Mouse (Mus musculus): Measurements from ENCODE around the gene Gm38119.
"Not testable (repeated sequence)": the region's sequence is repeated elsewhere in the genome, so short reads cannot be mapped to it uniquely, and the experiment has no call there.

Gene Gm38119

GRCm38 (mm10) chr3:92738996-92739395 is at the start of gene Gm38119:
Gene Gm38119, minus strand, starts transcription at chr3:92739096.
- DNase-seq (ENCODE audit: low spot score in 2 of 2), result no peak

DNA sequence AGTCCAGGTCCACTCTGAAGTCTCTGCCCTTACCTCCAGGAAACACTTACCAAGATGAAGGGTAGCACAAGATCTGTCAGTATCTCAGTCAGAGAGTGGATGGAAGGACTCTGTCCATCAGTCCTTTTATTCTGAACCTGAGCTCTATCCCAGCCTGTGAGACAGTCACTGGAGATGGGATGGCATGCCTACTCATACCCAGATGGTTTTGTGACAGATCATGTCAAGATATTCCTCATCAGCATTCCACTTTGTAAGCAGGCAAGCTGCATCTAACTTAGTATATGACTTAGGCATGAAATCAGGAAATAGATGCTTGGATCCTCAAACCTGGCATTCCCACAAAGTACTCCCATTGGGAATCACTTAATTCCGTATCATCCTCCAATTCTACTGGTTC is 39.9 kb upstream of the Gm38119 start, which contains the start of gene Lce1i:
Gene Lce1i (minus strand): TSS at position 101 of the 400 bp plus-strand sequence.
- no peak for DNase-seq (ENCODE audit: low spot score in 2 of 2)

- no peak for DNase-seq (ENCODE audit: low spot score in 2 of 2)
These were observed 32.7 kb upstream of the Gm38119 start for GRCm38 (mm10) chr3:92771573-92771972.

- no peak for DNase-seq (ENCODE audit: low spot score in 2 of 2)
These were observed 26.1 kb upstream of the Gm38119 start, which contains the start of gene Lce1h for GRCm38 (mm10) chr3:92764965-92765364. Gene Lce1h, minus strand, starts transcription at chr3:92765065.

- no peak for DNase-seq (ENCODE audit: low spot score in 2 of 2)
These were observed 14.3 kb upstream of the Gm38119 start for GRCm38 (mm10) chr3:92753197-92753596.

DNA sequence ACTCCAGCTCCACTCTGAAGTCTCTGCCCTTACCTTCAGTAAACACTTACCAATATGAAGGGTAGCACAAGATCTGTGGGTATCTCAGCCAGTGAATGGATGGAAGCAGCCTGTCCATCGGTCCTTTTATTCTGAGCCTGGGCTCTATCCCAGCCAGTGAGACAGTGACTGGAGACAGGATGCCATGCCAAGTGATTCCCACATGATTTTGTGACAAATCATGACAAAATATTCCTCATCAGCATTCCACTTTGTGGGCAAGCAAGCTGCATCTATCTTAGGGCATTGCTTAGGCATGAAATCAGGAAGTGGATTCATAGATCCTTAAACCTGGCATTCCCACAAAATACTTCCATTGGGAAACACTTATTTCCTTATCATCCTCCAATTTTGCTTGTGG is 13.3 kb upstream of the Gm38119 start, which contains the start of gene Lce1g:
Gene Lce1g (minus strand): TSS at position 101 of the 400 bp plus-strand sequence.
- no peak for DNase-seq (ENCODE audit: low spot score in 2 of 2)

GRCm38 (mm10) chr3:92722631-92723030 is 16.3 kb downstream of the Gm38119 start:
- DNase-seq (ENCODE audit: low spot score in 2 of 2), result no peak

DNA sequence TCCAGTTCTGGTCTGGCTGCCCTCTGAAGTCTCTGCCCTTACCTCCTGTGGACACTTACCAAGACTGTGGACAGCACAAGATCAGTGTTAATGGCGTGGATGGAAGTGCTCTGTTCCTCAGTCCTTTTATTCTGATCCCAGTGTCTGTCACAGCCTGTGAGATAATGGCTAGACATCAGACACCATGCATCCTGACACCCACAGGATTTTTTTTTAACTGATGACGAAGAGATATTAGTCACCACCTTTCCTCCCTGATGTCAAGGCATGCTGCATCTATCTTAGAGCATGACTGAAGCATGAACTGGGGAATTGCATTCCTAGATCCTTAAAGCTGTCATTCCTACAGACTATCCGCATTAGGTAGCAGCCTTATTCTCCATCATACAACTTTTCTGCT is 18.6 kb downstream of the Gm38119 start, which contains the start of gene Lce1f:
Gene Lce1f (minus strand): TSS at position 101 of the 400 bp plus-strand sequence.
- DNase-seq (ENCODE audit: low spot score in 2 of 2), result no peak

DNA sequence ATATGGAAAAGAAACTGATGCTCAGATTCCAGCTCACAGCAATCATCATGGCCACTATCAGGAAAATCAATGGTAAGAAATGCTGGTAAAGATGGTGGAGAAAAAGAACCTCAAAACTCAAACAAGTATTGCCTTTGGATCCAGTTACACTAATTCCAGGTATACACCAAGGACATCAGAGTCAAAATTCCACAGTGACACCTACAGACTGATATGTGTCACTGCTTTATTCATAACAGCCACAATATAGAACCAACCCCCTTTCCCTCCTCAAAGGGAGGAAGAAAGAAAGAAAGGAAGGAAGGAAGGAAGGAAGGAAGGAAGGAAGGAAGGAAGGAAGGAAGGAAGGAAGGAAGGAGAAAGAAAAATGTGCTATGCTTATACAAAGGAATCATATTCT is 23.8 kb downstream of the Gm38119 start:
- no peak for DNase-seq (ENCODE audit: low spot score in 2 of 2)

- DNase-seq (ENCODE audit: low spot score in 2 of 2), result no peak
These were observed 29.9 kb downstream of the Gm38119 start, which contains the start of gene Lce1e for GRCm38 (mm10) chr3:92708974-92709373. Gene Lce1e, minus strand, starts transcription at chr3:92709074.

DNA sequence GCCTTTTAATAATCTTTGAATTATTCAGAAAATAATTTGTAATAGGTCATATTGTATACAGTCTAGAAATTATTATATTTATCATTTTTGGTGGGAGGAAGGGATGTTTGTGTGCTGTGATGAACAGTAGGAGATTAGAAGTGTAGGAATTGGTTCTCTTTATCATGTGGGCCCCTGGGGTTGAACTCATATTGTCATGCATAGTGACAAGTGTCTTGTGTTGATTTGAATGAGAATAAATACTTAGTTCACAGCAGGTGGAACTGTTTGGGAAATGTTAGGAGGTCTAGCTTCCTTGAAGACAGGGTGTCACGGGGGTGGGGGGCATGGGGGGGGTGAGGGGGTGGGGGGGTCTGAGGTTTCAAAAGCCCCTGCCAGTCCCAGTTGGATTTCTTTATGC is 44.3 kb downstream of the Gm38119 start:
- DNase-seq (ENCODE audit: low spot score in 2 of 2), result no peak

GRCm38 (mm10) chr3:92691688-92692087 is 47.2 kb downstream of the Gm38119 start:
- no peak for DNase-seq (ENCODE audit: low spot score in 2 of 2)

GRCm38 (mm10) chr3:92689154-92689553 is 49.7 kb downstream of the Gm38119 start:
- not testable (repeated sequence) for DNase-seq (ENCODE audit: low spot score in 2 of 2)

Measured in urinary bladder, postnatal 4 days (tissue).